Mouse (Mus musculus) forebrain, embryonic 16.5 days (tissue): ENCODE measurements around the gene Mrpl27. TPM values are rescaled to one million over a fixed set of nuclear protein-coding genes. Genes with fewer than 3 reads are reported as not detected.
A peak's percentile ranks its signal among the peaks of the same experiment; 100 is the strongest.
"Not testable (repeated sequence)": the region's sequence is repeated elsewhere in the genome, so short reads cannot be mapped to it uniquely, and the experiment has no call there.

ENCODE experiments used
- ATAC-seq: fragments of 200-750 bp; cut with Nextera tagmentation; 2 replicates; pipeline ENCODE4 v1.8.0; 2017; ENCODE audit warnings: mild to moderate bottlenecking, moderate library complexity
- H3K27ac ChIP-seq: fragments of 300-500 bp; sonication (generic); 2 replicates; pipeline ENCODE4 v1.5.1; 2014; ENCODE audit warnings: low read length, control low read depth
- H3K27me3 ChIP-seq: fragments of 300-500 bp; sonication (generic); replicated peaks from 2 replicates; pipeline ENCODE4 v1.6.1; 2014; ENCODE audit warnings: low read length; ENCODE audit not compliant: control insufficient read depth, insufficient read depth
- H3K36me3 ChIP-seq: fragments of 300-500 bp; sonication (generic); 2 replicates; pipeline ENCODE4 v1.6.1; 2014; ENCODE audit not compliant: control insufficient read depth, insufficient read depth
- H3K4me1 ChIP-seq: fragments of 300-500 bp; sonication (generic); replicated peaks from 2 replicates; pipeline ENCODE4 v1.6.1; 2014; ENCODE audit warnings: low read length; ENCODE audit not compliant: control insufficient read depth, insufficient read depth
- H3K4me2 ChIP-seq: fragments of 300-500 bp; sonication (generic); 2 replicates; pipeline ENCODE4 v1.6.1; 2014; ENCODE audit warnings: mild to moderate bottlenecking, low read length, control low read depth
- H3K4me3 ChIP-seq: fragments of 300-500 bp; sonication (generic); replicated peaks from 2 replicates; pipeline ENCODE4 v1.5.1; 2014; ENCODE audit warnings: mild to moderate bottlenecking, low read length, control low read depth
- H3K9ac ChIP-seq: fragments of 300-500 bp; sonication (generic); replicated peaks from 2 replicates; pipeline ENCODE4 v1.6.1; 2014; ENCODE audit warnings: low read depth, low read length, control low read depth
- H3K9me3 ChIP-seq: fragments of 300-500 bp; sonication (generic); 2 replicates; pipeline ENCODE4 v1.6.1; 2016; ENCODE audit warnings: low read length; ENCODE audit not compliant: control insufficient read depth
- WGBS: fragments of 180-500 bp; shearing (Covaris S2); extraction: QIAGEN DNeasy Blood & Tissue Kit; methylation state at CpG from one replicate; pipeline ENCODE4 v1.1.7; 2014; 5-methylcytosine and 5-hydroxymethylcytosine counted together
- polyA plus RNA-seq: library from polyadenylated mRNA; unstranded; fragments of >200 nt; fragmentation: Nextera tagmentation; extraction: Ambion mirVana; gene quantifications from 2 replicates; pipeline ENCODE4 v1.2.1, GENCODE M21; 2015

The Mrpl27 gene
- polyA plus RNA-seq, 1 experiment from 2014 or later: 114 TPM

DNA sequence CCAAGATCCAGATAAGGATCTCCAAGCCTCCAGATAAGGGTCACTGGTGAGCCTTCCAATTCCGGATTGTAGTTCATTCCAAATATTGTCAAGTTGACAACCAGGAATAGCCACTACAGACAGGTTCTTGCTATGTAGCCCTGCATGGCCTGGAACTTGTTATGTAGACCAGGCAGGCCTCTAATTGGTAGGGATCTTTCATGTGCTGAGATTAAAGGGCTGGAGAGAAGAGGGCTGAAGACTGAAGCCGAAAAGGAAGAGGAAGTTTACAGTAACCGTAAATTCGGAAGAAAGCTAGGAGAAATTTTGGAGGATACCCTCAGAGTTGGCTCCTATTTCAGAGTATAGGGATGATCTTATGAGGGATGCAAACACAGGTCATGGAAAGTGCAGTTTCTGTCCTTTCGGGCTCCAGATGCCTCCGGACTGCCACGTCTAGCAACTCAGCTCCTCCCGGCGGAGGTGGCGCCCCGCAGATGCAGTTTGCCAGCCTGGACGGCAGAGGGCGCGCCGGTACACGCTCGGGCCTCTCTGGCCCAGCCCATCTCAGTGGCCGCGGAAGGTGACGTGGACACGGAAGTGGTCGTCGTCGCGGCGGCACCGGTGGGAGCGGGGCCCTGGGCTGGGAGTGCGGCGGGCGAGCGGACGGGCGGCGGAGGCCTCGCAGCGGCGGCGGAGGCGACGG is 24.2 kb upstream of the Mrpl27 start, which contains the start of gene Lrrc59:
Lrrc59 (plus strand) TSS at position 569 of the 685 bp plus-strand sequence.
- Histone ChIP-seq H3K9me3 (no peaks in the 10 kb centered on the region), H3K4me1 (peaks cover 12% of the 10 kb centered on the region), H3K9ac (peak within 1 kb of the TSS; percentile 87), H3K4me3 (peak within 1 kb of the TSS; percentile 100), H3K4me2 (peak within 1 kb of the TSS; percentile 75), H3K27ac (peak within 1 kb of the TSS; percentile 60; the same call in 1 of the 2 replicates), H3K36me3 (peaks cover 16% of the 10 kb centered on the region), H3K27me3 (no peaks in the 10 kb centered on the region)
- ATAC-seq: peak; percentile 97
- 6% methylated on average over 41 of the region's 41 CpGs for WGBS

DNA sequence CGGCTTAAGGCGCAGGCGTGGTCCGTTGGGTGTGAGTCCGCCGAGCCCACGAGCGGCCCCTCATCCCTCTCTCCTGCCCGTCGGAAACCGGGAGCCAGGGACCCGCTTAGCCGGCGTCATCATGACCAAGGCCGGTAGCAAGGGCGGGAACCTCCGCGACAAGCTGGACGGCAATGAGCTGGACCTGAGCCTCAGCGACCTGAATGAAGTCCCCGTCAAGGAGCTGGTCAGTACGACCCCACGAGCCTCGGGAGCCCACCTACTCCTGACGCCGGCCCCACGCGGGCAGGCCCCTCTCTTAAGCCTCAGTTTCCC is 23.7 kb upstream of the Mrpl27 start:
- 0% methylated on average over 27 of the region's 28 CpGs for WGBS
- ATAC-seq: peak; percentile 62

DNA sequence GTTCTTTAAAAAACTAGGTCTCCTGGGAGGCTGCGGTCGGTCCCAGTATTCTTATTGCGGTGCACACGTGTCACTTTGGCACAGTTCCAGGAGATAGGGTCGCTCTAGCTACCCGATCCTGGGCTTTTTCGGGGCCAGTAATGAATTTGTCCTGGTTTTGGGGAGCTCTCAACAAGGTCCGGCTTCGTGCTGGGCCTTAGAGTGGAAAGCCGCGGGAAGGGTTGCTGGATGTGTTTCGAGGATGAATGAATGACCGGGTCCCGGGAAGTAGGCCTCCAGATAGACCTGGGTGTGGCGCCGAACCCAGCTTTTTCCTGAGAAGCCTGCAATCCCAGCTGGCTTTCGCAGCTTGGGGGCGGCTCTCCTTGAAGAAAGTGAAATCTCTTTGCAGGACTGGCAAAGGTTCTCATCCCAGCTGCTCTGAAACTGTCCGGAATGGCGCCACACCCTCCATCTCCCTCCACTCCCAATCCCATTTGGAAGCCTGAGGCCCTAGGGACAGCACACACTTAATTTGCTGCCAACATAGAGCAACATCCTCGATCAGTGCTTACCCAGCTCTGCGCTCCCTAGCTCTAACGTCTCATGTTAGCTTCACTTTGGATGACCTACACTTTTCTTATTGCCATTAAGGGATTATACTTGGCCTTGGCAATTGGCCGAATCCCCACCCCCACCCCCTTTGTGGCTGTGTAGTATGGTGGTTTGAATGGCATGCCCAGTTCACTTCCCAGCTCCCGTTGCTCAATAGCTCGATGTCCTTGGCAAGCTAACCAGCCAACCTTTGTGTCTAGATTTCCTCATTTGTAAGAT is 23.2 kb upstream of the Mrpl27 start:
- peaks cover 12% of the 10 kb centered on the region for H3K4me1 ChIP-seq
- peak overlapping the region; percentile 87 for H3K9ac ChIP-seq
- WGBS: 7% methylated on average over 26 of the region's 26 CpGs
- H3K4me2 ChIP-seq: peak overlapping the region; percentile 75
- H3K4me3 ChIP-seq: peak overlapping the region; percentile 100
- H3K27me3 ChIP-seq: no peaks in the 10 kb centered on the region
- H3K27ac ChIP-seq: 0 out of 2 replicates have a peak overlapping the region, but pooled peaks have one; percentile 60
- H3K9me3 ChIP-seq: no peaks in the 10 kb centered on the region
- peak; percentile 27; the same call in 1 of the 2 replicates for ATAC-seq
- H3K36me3 ChIP-seq: peaks cover 25% of the 10 kb centered on the region

More for the DNA sequence above, 23.7 kb upstream of the Mrpl27 start:
- Histone ChIP-seq H3K9me3 (no peaks in the 10 kb centered on the region), H3K4me3 (peak overlapping the region; percentile 100), H3K4me1 (peaks cover 12% of the 10 kb centered on the region), H3K9ac (peak overlapping the region; percentile 87), H3K36me3 (peaks cover 21% of the 10 kb centered on the region), H3K27me3 (no peaks in the 10 kb centered on the region), H3K4me2 (peak overlapping the region; percentile 75), H3K27ac (peak overlapping the region; percentile 60; the same call in 1 of the 2 replicates)

DNA sequence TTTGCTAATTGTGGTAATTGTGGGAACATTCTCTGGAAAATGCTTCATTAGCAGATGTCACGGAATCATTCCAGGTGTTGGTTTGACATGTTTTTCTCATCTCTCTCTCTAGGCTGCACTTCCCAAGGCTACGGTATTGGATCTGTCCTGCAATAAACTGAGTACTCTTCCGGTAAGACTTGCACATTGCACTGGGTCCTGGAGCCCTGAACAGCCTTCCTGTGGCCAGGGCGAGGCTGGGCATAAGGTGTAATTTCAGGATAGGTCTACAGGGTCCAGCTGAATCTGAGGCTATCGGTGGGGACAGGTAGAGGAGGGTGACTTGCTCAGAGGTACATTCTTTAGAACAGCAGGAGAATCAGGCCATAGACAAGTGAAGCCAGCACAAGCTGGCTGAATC is 21.6 kb upstream of the Mrpl27 start:
- 90% methylated on average over 5 of the region's 5 CpGs for WGBS
- H3K36me3 ChIP-seq: peaks cover 37% of the 10 kb centered on the region
- H3K4me2 ChIP-seq: no peak overlapping the region
- H3K4me1 ChIP-seq: peaks cover 12% of the 10 kb centered on the region
- ATAC-seq: no peak
- H3K27me3 ChIP-seq: no peaks in the 10 kb centered on the region
- H3K9ac ChIP-seq: no peak overlapping the region
- H3K9me3 ChIP-seq: no peaks in the 10 kb centered on the region
- H3K27ac ChIP-seq: no peak overlapping the region
- no peak overlapping the region for H3K4me3 ChIP-seq

DNA sequence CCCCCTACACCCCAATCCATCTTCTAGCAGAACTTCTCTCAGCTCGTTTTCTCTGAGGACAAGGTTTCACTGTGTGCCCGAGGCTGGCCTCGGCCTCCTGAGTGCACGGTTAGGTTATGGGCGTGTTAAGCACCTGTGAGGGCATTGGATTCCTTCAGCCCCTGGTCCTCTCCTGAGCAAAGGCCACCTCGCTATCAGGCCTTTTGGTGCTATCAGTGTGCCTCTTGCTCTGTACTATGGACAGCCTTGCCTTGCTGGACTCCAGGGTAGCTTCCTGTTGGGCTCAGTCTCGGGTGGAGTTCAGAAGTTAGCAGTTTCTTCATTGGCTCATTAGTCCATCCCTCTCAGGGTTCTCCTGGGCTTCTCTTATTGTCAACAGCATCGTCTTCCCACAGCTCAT is 20.6 kb upstream of the Mrpl27 start:
- H3K36me3 ChIP-seq: peaks cover 43% of the 10 kb centered on the region
- no peak overlapping the region for H3K9ac ChIP-seq
- no peak overlapping the region for H3K4me2 ChIP-seq
- WGBS: 79% methylated on average over 8 of the region's 8 CpGs
- no peak overlapping the region for H3K4me3 ChIP-seq
- H3K9me3 ChIP-seq: no peaks in the 10 kb centered on the region
- H3K27me3 ChIP-seq: no peaks in the 10 kb centered on the region
- ATAC-seq: no peak
- H3K4me1 ChIP-seq: peaks cover 12% of the 10 kb centered on the region
- no peak overlapping the region for H3K27ac ChIP-seq

DNA sequence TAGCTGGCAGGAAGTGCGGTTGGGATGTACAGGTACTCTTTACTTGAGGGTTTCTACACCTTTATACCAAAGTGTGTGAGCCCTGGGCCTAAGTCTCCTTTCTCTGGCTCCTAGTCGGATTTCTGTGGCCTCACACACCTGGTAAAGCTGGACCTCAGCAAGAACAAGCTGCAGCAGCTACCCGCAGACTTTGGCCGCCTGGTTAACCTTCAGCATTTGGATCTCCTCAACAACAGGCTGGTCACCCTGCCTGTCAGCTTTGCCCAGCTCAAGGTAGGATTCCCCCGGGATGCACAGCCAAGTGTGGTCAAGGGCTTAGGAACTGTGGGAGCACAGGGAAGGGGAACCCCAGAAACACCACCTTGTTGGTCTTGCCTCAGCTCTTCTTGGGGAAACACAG is 19.1 kb upstream of the Mrpl27 start:
- Histone ChIP-seq H3K4me1 (peaks cover 12% of the 10 kb centered on the region), H3K27me3 (no peaks in the 10 kb centered on the region), H3K4me3 (no peak overlapping the region), H3K9ac (no peak overlapping the region), H3K4me2 (no peak overlapping the region), H3K27ac (no peak overlapping the region), H3K9me3 (no peaks in the 10 kb centered on the region), H3K36me3 (peaks cover 55% of the 10 kb centered on the region)
- 89% methylated on average over 5 of the region's 5 CpGs for WGBS
- ATAC-seq: no peak

DNA sequence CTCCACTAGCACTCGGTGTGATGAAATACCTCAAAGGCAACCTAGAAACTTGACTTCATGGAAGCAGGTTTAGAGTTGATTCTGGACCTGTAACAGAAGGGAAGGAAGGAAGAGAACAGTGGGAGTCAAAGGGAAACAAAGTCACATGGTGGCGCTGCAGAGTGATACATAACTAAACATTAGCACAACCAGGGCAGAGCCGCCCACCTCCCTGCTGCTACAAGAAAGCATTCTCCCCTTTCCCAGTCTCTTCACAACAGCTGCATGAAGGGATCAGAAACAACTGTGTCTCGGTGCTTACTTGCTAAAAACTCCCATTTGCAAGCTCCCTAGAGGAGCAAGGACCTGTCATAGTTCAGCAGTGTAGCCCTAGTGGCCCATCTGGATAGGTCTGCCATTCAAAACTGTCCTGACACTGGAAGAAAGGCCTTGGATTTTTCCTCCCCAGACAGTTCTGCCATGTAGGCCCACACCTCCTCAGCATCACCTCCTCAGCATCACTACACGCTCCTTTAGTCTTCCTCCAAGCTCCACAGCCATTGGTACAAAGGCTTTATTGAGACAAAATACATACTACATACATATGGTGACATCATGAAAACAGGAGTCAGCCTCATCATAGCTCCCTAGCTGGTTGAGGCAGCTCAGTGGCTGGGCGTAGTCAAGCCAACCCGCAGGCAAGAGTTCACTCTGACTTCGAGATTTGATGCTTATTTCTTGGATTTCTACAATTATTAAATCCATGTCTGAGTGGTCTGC is 8.9 kb upstream of the Mrpl27 start:
- H3K36me3 ChIP-seq: peaks cover 48% of the 10 kb centered on the region

DNA sequence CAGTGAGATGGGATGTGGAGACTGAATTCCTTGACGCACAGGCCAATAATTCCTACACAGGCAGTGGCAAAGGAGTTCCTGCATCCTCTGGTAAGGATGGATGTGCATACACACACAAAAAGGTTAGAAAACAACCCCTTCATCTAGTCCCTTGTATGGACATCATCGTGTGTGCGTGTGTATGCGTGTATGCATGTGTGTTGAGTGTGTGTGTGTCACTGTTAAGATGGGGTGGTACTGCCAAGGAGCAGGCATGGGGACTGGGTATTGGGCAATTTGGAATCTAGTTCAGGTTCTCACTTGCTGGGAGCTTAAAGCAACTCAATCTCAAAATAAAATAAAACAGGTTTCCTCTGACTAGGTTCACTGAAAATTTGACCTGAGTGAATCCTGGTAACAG is 7.1 kb upstream of the Mrpl27 start:
- Histone ChIP-seq H3K9ac (no peak overlapping the region), H3K4me2 (no peak overlapping the region), H3K36me3 (peaks cover 35% of the 10 kb centered on the region), H3K27ac (no peak overlapping the region), H3K9me3 (no peaks in the 10 kb centered on the region), H3K4me1 (no peaks in the 10 kb centered on the region), H3K27me3 (no peaks in the 10 kb centered on the region), H3K4me3 (no peak overlapping the region)
- 96% methylated on average over 4 of the region's 4 CpGs for WGBS
- no peak for ATAC-seq

More for the DNA sequence above, 8.9 kb upstream of the Mrpl27 start:
- Histone ChIP-seq H3K27ac (no peak overlapping the region), H3K9me3 (no peaks in the 10 kb centered on the region), H3K4me1 (no peaks in the 10 kb centered on the region), H3K4me2 (no peak overlapping the region), H3K27me3 (no peaks in the 10 kb centered on the region), H3K4me3 (no peak overlapping the region), H3K9ac (no peak overlapping the region)
- ATAC-seq: no peak
- 86% methylated on average over 8 of the region's 8 CpGs for WGBS

DNA sequence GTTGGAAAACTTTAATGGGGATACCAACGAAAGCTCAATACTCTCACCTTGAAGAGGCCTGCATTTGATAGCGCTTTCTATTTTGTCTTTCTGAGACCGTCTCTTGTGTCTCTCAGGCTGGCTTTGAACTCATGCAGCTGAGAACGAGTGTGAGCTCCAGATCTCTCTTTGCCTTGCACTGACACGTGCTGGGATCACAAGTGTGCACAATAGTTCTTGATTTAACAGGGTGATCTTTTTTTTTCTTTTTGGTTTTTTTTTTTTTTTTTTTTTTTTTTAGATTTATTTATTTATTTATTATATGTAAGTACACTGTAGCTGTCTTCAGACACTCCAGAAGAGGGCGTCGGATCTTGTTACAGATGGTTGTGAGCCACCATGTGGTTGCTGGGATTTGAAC is 2.3 kb upstream of the Mrpl27 start:
- H3K9ac ChIP-seq, H3K27ac ChIP-seq, H3K27me3 ChIP-seq, H3K4me2 ChIP-seq, H3K4me3 ChIP-seq, H3K9me3 ChIP-seq, ATAC-seq, H3K36me3 ChIP-seq: not testable (repeated sequence)
- peaks cover 15% of the 10 kb centered on the region for H3K4me1 ChIP-seq
- WGBS: 93% methylated on average over 5 of the region's 7 CpGs
